Mouse (Mus musculus) embryo, embryonic 10.5 days (tissue): ENCODE results near the gene Tmem200a.
A peak's percentile ranks its signal among the peaks of the same experiment; 100 is the strongest.
"Not testable (repeated sequence)": the region's sequence is repeated elsewhere in the genome, so short reads cannot be mapped to it uniquely, and the experiment has no call there.

Experiments
- DNase-seq: peaks from one replicate; pipeline ENCODE4 v3.0.0-alpha.2; 2015; ENCODE audit warnings: low spot score

Tmem200a gene

GRCm38 (mm10) chr10:25962863-25963262, 116.0 kb downstream of the Tmem200a start:
- peak; percentile 30 for DNase-seq

- no peak for DNase-seq
These were observed 117.8 kb downstream of the Tmem200a start for GRCm38 (mm10) chr10:25961066-25961465.

- DNase-seq = no peak
These were observed 119.8 kb downstream of the Tmem200a start for GRCm38 (mm10) chr10:25958762-25959753.

- DNase-seq = no peak
These were observed 124.1 kb downstream of the Tmem200a start for GRCm38 (mm10) chr10:25954641-25955228.

GRCm38 (mm10) chr10:25952838-25953237, 126.0 kb downstream of the Tmem200a start:
- DNase-seq = no peak

GRCm38 (mm10) chr10:25952150-25952549, 126.7 kb downstream of the Tmem200a start:
- DNase-seq = no peak

GRCm38 (mm10) chr10:25945866-25946265, 133.0 kb downstream of the Tmem200a start:
- no peak for DNase-seq

- no peak for DNase-seq
These were observed 134.2 kb downstream of the Tmem200a start for GRCm38 (mm10) chr10:25944641-25945040.

GRCm38 (mm10) chr10:25931796-25932195, 147.1 kb downstream of the Tmem200a start:
- DNase-seq = no peak

GRCm38 (mm10) chr10:25929401-25930150, 149.3 kb downstream of the Tmem200a start:
- peak; percentile 13 for DNase-seq

- DNase-seq = peak; percentile 27
These were observed 149.9 kb downstream of the Tmem200a start for GRCm38 (mm10) chr10:25928861-25929368.

- DNase-seq = peak; percentile 27
These were observed 150.4 kb downstream of the Tmem200a start for GRCm38 (mm10) chr10:25928448-25928786.

- DNase-seq = peak; percentile 55
These were observed 151.1 kb downstream of the Tmem200a start for GRCm38 (mm10) chr10:25927553-25928447.

GRCm38 (mm10) chr10:25920640-25921278, 158.1 kb downstream of the Tmem200a start:
- DNase-seq = peak; percentile 48

- no peak for DNase-seq
These were observed 160.7 kb downstream of the Tmem200a start for GRCm38 (mm10) chr10:25918103-25918502.

GRCm38 (mm10) chr10:25910270-25910669, 168.6 kb downstream of the Tmem200a start:
- peak; percentile 34 for DNase-seq

GRCm38 (mm10) chr10:25908027-25909012, 170.5 kb downstream of the Tmem200a start:
- peak; percentile 71 for DNase-seq

- not testable (repeated sequence) for DNase-seq
These were observed 184.7 kb downstream of the Tmem200a start for GRCm38 (mm10) chr10:25894126-25894525.

- DNase-seq = no peak
These were observed 191.6 kb downstream of the Tmem200a start for GRCm38 (mm10) chr10:25887225-25887624.
